Mouse (Mus musculus): ENCODE measurements around the gene Slc6a11. TPM values are rescaled to one million over a fixed set of nuclear protein-coding genes. Genes with fewer than 3 reads are reported as not detected.
A peak's percentile ranks its signal among the peaks of the same experiment; 100 is the strongest.

Slc6a11 gene
- total and polyA plus RNA-seq, 3 experiments, result not detected

DNA sequence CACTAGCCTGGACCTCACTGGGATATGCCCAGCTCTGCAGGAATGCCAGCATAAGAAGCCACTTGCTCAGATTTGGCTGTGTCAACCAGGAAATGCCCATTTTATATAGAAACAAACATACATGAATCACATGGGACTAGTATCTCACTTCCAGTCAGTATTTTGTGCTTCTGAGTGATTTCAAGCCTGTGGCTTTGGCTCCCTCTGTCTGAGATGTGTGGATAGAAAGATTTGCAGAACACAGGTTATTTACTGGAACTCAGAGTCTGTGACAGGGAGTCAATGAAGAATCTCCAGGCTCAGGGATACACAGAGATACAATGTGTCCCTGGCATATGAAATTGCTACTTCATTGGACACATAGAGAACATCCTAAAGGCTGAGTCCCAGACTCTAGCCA lies 65.0 kb downstream of the Slc6a11 start:
- Histone ChIP-seq H3K4me3 (ENCODE audit: control insufficient read depth in 1 of 2, insufficient read depth in 1 of 2, low read depth in 2 of 2, low read length in 2 of 2) (no peak overlapping the region), H3K36me3 (ENCODE audit: control insufficient read depth in 1 of 2, insufficient read depth in 2 of 2, low read length in 2 of 2) (no peaks in the 10 kb centered on the region), H3K9ac (ENCODE audit: control insufficient read depth, low read depth, low read length, poor library complexity, severe bottlenecking) (no peak overlapping the region), H3K27ac (ENCODE audit: control insufficient read depth, low read depth, low read length) (no peak overlapping the region), H3K9me3 (replicated peaks; ENCODE audit: insufficient read depth, low read length) (no peaks in the 10 kb centered on the region), H3K27me3 (ENCODE audit: control insufficient read depth in 1 of 2, insufficient read depth in 2 of 2, low read length in 2 of 2) (no peaks in the 10 kb centered on the region; a peak in 1 of 4 replicates), H3K79me2 (ENCODE audit: control insufficient read depth, insufficient read depth, low read length, poor library complexity) (no peaks in the 10 kb centered on the region), H3K4me1 (ENCODE audit: control insufficient read depth in 1 of 2, insufficient read depth in 2 of 2, low read length in 2 of 2) (no peaks in the 10 kb centered on the region)
- no peak for DNase-seq (ENCODE audit: low read depth, low spot score)
- TF ChIP-seq ELF1 (IDR thresholded peaks at IDR 0.05; ENCODE audit: low read depth, low read length) (no peak), SIN3A (IDR thresholded peaks at IDR 0.05; ENCODE audit: low read length) (no peak), ZC3H11A (IDR thresholded peaks at IDR 0.05; ENCODE audit: low read depth, low read length) (no peak), CHD1 (IDR thresholded peaks at IDR 0.05; ENCODE audit: low read depth, low read length) (no peak), SMC3 (IDR thresholded peaks at IDR 0.05; ENCODE audit: low read depth, low read length) (no peak), ZKSCAN1 (IDR thresholded peaks at IDR 0.05; ENCODE audit: low read depth, low read length) (no peak), POLR2AphosphoS5 (IDR thresholded peaks at IDR 0.05; ENCODE audit: borderline replicate concordance, low read depth, low read length) (no peak), MYB (IDR thresholded peaks at IDR 0.05; ENCODE audit: low read depth, low read length) (no peak), CTCF (IDR thresholded peaks at IDR 0.05 in 2 of 3, conservative IDR thresholded peaks at IDR 0.05 in 1 of 3; ENCODE audit: control insufficient read depth in 1 of 3, insufficient read depth in 1 of 3, low read depth in 2 of 3, low read length in 3 of 3, poor library complexity in 1 of 3, severe bottlenecking in 1 of 3) (no peak)

DNA sequence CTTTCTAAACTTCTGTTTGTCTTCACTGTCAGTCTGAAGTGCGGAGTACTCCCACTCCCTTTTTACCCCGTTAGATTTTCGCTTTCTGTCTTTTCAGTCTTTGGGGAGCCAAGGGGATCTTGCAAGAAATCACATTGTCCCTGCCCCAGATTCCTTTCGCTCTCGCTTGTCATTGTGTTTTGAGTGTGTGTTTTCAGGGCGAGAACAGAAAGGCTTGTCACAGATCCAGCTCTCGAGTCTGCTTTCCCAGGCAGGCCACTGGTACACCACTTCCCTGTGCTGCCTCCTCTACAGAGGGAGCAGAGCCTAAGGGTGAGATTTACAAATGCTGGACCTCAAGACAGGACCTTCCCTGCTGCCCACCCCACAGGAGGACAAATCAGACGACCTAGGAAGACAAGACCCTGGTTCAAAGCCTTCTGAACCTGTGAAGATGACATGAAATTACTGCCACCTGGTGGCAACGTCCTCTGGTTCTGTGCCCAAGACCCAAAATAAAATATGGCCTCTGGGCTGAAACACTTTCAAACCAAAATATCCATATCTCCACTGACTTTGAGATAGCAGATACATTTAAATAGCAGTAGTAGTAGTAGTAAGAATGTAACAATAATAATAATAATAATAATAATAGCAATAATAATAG lies 68.3 kb downstream of the Slc6a11 start:
- H3K27me3 ChIP-seq (ENCODE audit: control insufficient read depth in 1 of 2, insufficient read depth in 2 of 2, low read length in 2 of 2), result no peaks in the 10 kb centered on the region; a peak in 1 of 4 replicates
- H3K27ac ChIP-seq (ENCODE audit: control insufficient read depth, low read depth, low read length), result no peak overlapping the region
- H3K4me3 ChIP-seq (ENCODE audit: control insufficient read depth in 1 of 2, insufficient read depth in 1 of 2, low read depth in 2 of 2, low read length in 2 of 2), result no peak overlapping the region
- no peaks in the 10 kb centered on the region for H3K4me1 ChIP-seq (ENCODE audit: control insufficient read depth in 1 of 2, insufficient read depth in 2 of 2, low read length in 2 of 2)
- no peaks in the 10 kb centered on the region for H3K9me3 ChIP-seq (replicated peaks; ENCODE audit: insufficient read depth, low read length)
- H3K9ac ChIP-seq (ENCODE audit: control insufficient read depth, low read depth, low read length, poor library complexity, severe bottlenecking), result no peak overlapping the region
- peak; percentile 1 for DNase-seq (ENCODE audit: low read depth, low spot score)
- TF ChIP-seq SMC3 (IDR thresholded peaks at IDR 0.05; ENCODE audit: low read depth, low read length) (0 out of 2 replicates have a peak, but pooled peaks have one; percentile 9), MAX (IDR thresholded peaks at IDR 0.05; ENCODE audit: low read length) (no peak), MYB (IDR thresholded peaks at IDR 0.05; ENCODE audit: low read depth, low read length) (no peak), POLR2AphosphoS2 (IDR thresholded peaks at IDR 0.05; ENCODE audit: low read length) (no peak), POLR2A (IDR thresholded peaks at IDR 0.05; ENCODE audit: control insufficient read depth in 1 of 2, insufficient read depth in 1 of 2, low read depth in 1 of 2, low read length in 2 of 2, poor library complexity in 1 of 2) (no peak), CHD2 (IDR thresholded peaks at IDR 0.05; ENCODE audit: low read length) (no peak), ZNF384 (IDR thresholded peaks at IDR 0.05; ENCODE audit: low read depth, low read length) (no peak), BHLHE40 (IDR thresholded peaks at IDR 0.05; ENCODE audit: borderline replicate concordance, low read depth, low read length) (no peak), RCOR1 (IDR thresholded peaks at IDR 0.05; ENCODE audit: low read depth, low read length) (no peak), MAZ (IDR thresholded peaks at IDR 0.05; ENCODE audit: low read depth, low read length) (no peak), ELF1 (IDR thresholded peaks at IDR 0.05; ENCODE audit: low read depth, low read length) (no peak), USF2 (IDR thresholded peaks at IDR 0.05; ENCODE audit: borderline replicate concordance in 1 of 2, insufficient read depth in 1 of 2, low read depth in 1 of 2, low read length in 2 of 2) (no peak), CTCF (IDR thresholded peaks at IDR 0.05 in 2 of 3, conservative IDR thresholded peaks at IDR 0.05 in 1 of 3; ENCODE audit: control insufficient read depth in 1 of 3, insufficient read depth in 1 of 3, low read depth in 2 of 3, low read length in 3 of 3, poor library complexity in 1 of 3, severe bottlenecking in 1 of 3) (peak in 1 of 3 experiments; percentile 5; a peak in 1 of 6 replicates), ZC3H11A (IDR thresholded peaks at IDR 0.05; ENCODE audit: low read depth, low read length) (no peak)
- H3K79me2 ChIP-seq (ENCODE audit: control insufficient read depth, insufficient read depth, low read length, poor library complexity), result no peaks in the 10 kb centered on the region
- no peaks in the 10 kb centered on the region for H3K36me3 ChIP-seq (ENCODE audit: control insufficient read depth in 1 of 2, insufficient read depth in 2 of 2, low read length in 2 of 2)

Data from MEL (cell line).